Mouse (Mus musculus): ENCODE results near the gene Irgm1. TPM values are rescaled to one million over a fixed set of nuclear protein-coding genes. Genes with fewer than 3 reads are reported as not detected.
"Not testable (repeated sequence)": the region's sequence is repeated elsewhere in the genome, so short reads cannot be mapped to it uniquely, and the experiment has no call there.

The Irgm1 gene
- polyA plus RNA-seq, 1 experiment, result 2.4 TPM

- TF ChIP-seq GATA1 (IDR thresholded peaks at IDR 0.05; ENCODE audit: low read length), result peak; percentile 58
These were observed 33.2 kb downstream of the Irgm1 start for GRCm38 (mm10) chr11:48838181-48838797.

GRCm38 (mm10) chr11:48837310-48838180, 33.9 kb downstream of the Irgm1 start:
- TF ChIP-seq GATA1 (IDR thresholded peaks at IDR 0.05; ENCODE audit: low read length), result no peak

- TF ChIP-seq GATA1 (IDR thresholded peaks at IDR 0.05; ENCODE audit: low read length), result no peak
These were observed 34.5 kb downstream of the Irgm1 start for GRCm38 (mm10) chr11:48836990-48837309.

- no peak for TF ChIP-seq GATA1 (IDR thresholded peaks at IDR 0.05; ENCODE audit: low read length)
These were observed 35.6 kb downstream of the Irgm1 start for GRCm38 (mm10) chr11:48835923-48836322.

- TF ChIP-seq GATA1 (IDR thresholded peaks at IDR 0.05; ENCODE audit: low read length), result no peak
These were observed 37.5 kb downstream of the Irgm1 start for GRCm38 (mm10) chr11:48833731-48834639.

- no peak for TF ChIP-seq GATA1 (IDR thresholded peaks at IDR 0.05; ENCODE audit: low read length)
These were observed 38.3 kb downstream of the Irgm1 start for GRCm38 (mm10) chr11:48833078-48833730.

- TF ChIP-seq GATA1 (IDR thresholded peaks at IDR 0.05; ENCODE audit: low read length), result no peak
These were observed 40.2 kb downstream of the Irgm1 start for GRCm38 (mm10) chr11:48831273-48831672.

- TF ChIP-seq GATA1 (IDR thresholded peaks at IDR 0.05; ENCODE audit: low read length), result no peak
These were observed 41.2 kb downstream of the Irgm1 start for GRCm38 (mm10) chr11:48830279-48830678.

- TF ChIP-seq GATA1 (IDR thresholded peaks at IDR 0.05; ENCODE audit: low read length), result no peak
These were observed 43.6 kb downstream of the Irgm1 start for GRCm38 (mm10) chr11:48827926-48828325.

- TF ChIP-seq GATA1 (IDR thresholded peaks at IDR 0.05; ENCODE audit: low read length), result no peak
These were observed 44.8 kb downstream of the Irgm1 start for GRCm38 (mm10) chr11:48826752-48827096.

GRCm38 (mm10) chr11:48825979-48826751, 45.3 kb downstream of the Irgm1 start, which contains the start of the genes Trim7 and Gm12184:
TSS of gene Trim7 (plus strand) at chr11:48826140.
TSS of gene Gm12184 (minus strand) at chr11:48826655.
- not testable (repeated sequence) for TF ChIP-seq GATA1 (IDR thresholded peaks at IDR 0.05; ENCODE audit: low read length)

GRCm38 (mm10) chr11:48824311-48824830, 47.1 kb downstream of the Irgm1 start:
- TF ChIP-seq GATA1 (IDR thresholded peaks at IDR 0.05; ENCODE audit: low read length), result no peak

GRCm38 (mm10) chr11:48823536-48823972, 47.9 kb downstream of the Irgm1 start:
- no peak for TF ChIP-seq GATA1 (IDR thresholded peaks at IDR 0.05; ENCODE audit: low read length)

Measured in G1E-ER4 (cell line).